Mouse (Mus musculus) liver, embryonic 14.5 days (tissue): ENCODE results near the gene Amotl1.

Source experiments
- CTCF ChIP-seq: IDR thresholded peaks from 2 replicates; pipeline ENCODE4 v1.5.1; 2016; ENCODE audit warnings: antibody characterized with exemption, low read depth, control low read depth
- EP300 ChIP-seq: IDR thresholded peaks from 2 replicates; pipeline ENCODE4 v1.6.1; 2016; ENCODE audit warnings: antibody characterized with exemption, low read depth

GRCm38 (mm10) chr9:14530004-14530403, 114.9 kb downstream of the Amotl1 start:
- TF ChIP-seq CTCF (no peak), EP300 (no peak)
